Mouse (Mus musculus): ENCODE data around the gene Olfr1459.

Olfr1459 gene

DNA sequence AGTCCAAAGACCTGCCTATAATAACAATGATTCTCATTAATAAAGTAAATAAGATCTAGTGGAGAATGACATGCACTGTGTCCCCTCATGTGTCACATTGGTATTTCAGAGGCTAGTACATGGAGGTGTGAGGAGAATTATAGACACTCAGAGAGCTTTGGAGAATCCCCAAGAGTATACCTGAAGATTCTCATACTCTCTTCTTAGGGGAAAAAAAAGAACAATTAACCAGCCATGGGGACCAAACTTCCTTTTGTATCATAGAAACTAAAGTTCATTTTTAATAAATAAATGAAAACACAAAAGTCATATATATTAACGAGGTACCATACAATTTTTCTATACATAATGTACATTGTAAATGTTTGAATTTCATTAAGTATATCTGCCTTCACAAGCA lies at the start of gene Olfr1459:
Gene Olfr1459 (minus strand): TSS at position 101 of the 400 bp plus-strand sequence.
- DNase-seq (ENCODE audit: low read depth), result no peak

DNA sequence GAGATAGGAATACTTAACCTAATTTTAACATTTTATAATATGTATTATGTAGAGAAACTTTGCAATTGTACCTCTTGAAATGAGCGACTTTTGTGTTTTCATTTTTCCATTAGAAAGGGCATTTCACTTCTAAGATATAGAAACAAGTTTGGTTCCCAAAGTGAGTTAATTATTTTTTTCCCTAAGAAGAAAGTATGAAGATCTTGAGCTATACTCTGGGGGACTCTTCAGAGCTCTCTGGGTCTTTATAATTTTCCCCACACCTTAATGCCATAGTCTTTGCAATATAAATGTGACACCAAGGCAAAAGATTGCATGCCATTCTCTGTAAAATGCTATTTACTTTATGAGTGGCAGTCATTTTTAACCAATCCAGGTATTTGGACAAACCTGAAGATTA lies 36.1 kb upstream of the Olfr1459 start, which contains the start of gene Olfr1462:
Gene Olfr1462 (plus strand): TSS at position 301 of the 400 bp plus-strand sequence.
- no peak for DNase-seq (ENCODE audit: low read depth)

DNA sequence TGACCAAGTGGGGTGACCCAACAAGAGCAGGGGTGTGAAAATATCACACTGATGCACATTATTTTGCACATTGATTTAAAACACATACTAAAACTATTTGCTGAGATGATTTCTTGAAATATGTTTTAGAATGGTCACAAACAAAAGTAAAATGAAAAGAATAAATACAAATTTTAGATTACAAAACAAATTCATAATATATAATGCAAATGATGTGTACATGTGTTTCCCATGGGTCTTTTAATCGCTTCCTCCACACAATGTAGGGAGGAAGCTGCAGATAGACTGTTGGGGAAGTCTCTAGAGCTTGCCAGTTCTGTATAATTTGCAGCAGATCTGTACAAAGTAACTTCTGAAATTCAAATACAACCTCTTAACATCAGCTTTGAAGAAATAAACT lies 13.4 kb upstream of the Olfr1459 start, which contains the start of gene Olfr1461:
Gene Olfr1461 (plus strand): TSS at position 301 of the 400 bp plus-strand sequence.
- DNase-seq (ENCODE audit: low read depth), result no peak

DNA sequence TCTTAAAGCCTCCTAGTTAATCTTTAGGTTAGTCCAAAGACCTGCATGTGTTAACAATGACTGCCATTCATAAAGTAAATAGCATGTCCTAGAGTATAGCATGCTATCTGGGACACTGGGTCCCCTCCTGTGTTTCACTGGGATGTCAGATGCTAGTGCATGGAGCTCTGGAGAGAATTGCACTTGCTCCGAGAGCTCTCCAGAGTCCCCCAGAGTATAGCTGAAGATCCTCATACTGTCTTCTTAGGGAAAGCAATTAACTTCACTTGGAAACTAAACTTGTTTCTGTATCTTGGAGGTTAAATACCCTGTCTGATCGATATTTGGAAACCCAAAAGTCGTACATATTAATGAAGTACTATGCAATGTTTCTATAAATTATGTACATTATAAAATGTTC lies 42.7 kb downstream of the Olfr1459 start, which contains the start of gene Olfr1458:
Gene Olfr1458 (minus strand): TSS at position 101 of the 400 bp plus-strand sequence.
- DNase-seq (ENCODE audit: low read depth), result no peak

DNA sequence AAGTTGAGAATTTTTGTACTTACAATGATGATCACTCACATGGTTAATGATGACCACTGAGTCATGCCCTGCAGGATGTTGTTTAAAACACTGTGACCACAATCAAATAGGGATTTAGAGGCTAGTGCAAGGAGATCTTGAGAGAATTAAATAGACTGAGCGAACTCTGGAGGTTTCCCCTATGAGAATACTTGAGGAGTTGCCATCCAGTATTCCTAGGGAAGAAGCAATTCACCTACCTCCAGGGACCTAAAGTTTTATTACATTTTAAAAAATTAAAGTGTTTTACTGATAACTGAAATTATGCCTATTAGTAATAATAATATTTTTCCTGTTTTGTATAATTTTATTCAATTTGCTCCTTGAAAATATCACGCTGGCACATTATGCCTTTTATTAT lies 51.6 kb downstream of the Olfr1459 start, which contains the start of gene Olfr1457:
Gene Olfr1457 (minus strand): TSS at position 101 of the 400 bp plus-strand sequence.
- DNase-seq (ENCODE audit: low read depth), result no peak

DNA sequence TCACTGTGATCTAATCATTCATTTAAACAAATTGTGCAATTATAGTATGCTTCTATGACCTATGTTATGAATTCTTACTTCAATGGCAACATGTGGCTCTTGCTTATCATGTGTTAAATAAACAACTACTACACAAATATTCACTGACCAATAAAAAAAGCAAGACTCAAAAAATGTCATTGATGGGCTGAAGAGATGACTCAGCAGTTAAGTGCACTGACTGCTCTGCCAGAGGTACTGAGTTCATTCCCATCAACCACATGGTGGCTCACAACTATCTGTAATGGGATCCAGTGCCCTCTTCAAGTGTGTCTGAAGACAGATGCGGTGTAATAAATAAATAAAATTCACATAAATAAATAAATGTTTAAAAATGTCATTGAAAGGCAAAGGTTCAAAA lies 55.4 kb downstream of the Olfr1459 start:
- DNase-seq (ENCODE audit: low read depth), result no peak

All from fibroblast of lung, adult 2 months (primary cell).